Mouse (Mus musculus) lung, embryonic 14.5 days (tissue): ENCODE data around the gene Usp7. TPM values are rescaled to one million over a fixed set of nuclear protein-coding genes. Genes with fewer than 3 reads are reported as not detected.
"Not testable (repeated sequence)": the region's sequence is repeated elsewhere in the genome, so short reads cannot be mapped to it uniquely, and the experiment has no call there.

Source experiments
- ATAC-seq: fragments of 200-750 bp; cut with Nextera tagmentation; 2 replicates; pipeline ENCODE4 v1.8.0; 2017; ENCODE audit warnings: mild to moderate bottlenecking, moderate TSS enrichment, moderate library complexity; ENCODE audit not compliant: insufficient read depth
- DNase-seq: peaks from one replicate; pipeline ENCODE4 v3.0.0-alpha.2; 2015
- H3K27ac ChIP-seq: fragments of 300-500 bp; sonication (generic); 2 replicates; pipeline ENCODE4 v1.5.1; 2014; ENCODE audit warnings: low read depth, mild to moderate bottlenecking, moderate library complexity
- H3K27me3 ChIP-seq: fragments of 300-500 bp; sonication (generic); 2 replicates; pipeline ENCODE4 v1.6.1; 2014; ENCODE audit warnings: low read length, control low read depth; ENCODE audit not compliant: insufficient read depth
- H3K36me3 ChIP-seq: fragments of 300-500 bp; sonication (generic); 2 replicates; pipeline ENCODE4 v1.6.1; 2014; ENCODE audit warnings: control low read depth; ENCODE audit not compliant: insufficient read depth
- H3K4me1 ChIP-seq: fragments of 300-500 bp; sonication (generic); 2 replicates; pipeline ENCODE4 v1.6.1; 2014; ENCODE audit warnings: antibody characterized with exemption, control low read depth; ENCODE audit not compliant: insufficient read depth
- H3K4me2 ChIP-seq: fragments of 300-500 bp; sonication (generic); 2 replicates; pipeline ENCODE4 v1.6.1; 2014; ENCODE audit warnings: mild to moderate bottlenecking
- H3K4me3 ChIP-seq: fragments of 300-500 bp; sonication (generic); 2 replicates; pipeline ENCODE4 v1.5.1; 2014; ENCODE audit warnings: low read depth, low read length
- H3K9ac ChIP-seq: fragments of 300-500 bp; sonication (generic); 2 replicates; pipeline ENCODE4 v1.6.1; 2014
- H3K9me3 ChIP-seq: fragments of 300-500 bp; sonication (generic); 2 replicates; pipeline ENCODE4 v1.6.1; 2016; ENCODE audit warnings: low read depth, low read length, control low read depth
- CTCF ChIP-seq: IDR thresholded peaks from 2 replicates; pipeline ENCODE4 v1.5.1; 2016; ENCODE audit warnings: antibody characterized with exemption, low read depth
- WGBS: fragments of 180-500 bp; shearing (Covaris S2); extraction: QIAGEN DNeasy Blood & Tissue Kit; methylation state at CpG from one replicate; pipeline ENCODE4 v1.1.7; 2014; 5-methylcytosine and 5-hydroxymethylcytosine counted together
- polyA plus RNA-seq: library from polyadenylated mRNA; unstranded; fragments of >200 nt; fragmentation: Nextera tagmentation; extraction: Ambion mirVana; gene quantifications from 2 replicates; pipeline ENCODE4 v1.2.1, GENCODE M21; 2014

Usp7 gene
- polyA plus RNA-seq, 1 experiment from 2014 or later: 49.8 TPM

GRCm38 (mm10) chr16:8781660-8782059 lies 10.4 kb downstream of the Usp7 start:
- no peak for TF ChIP-seq CTCF
- no peak for DNase-seq
- H3K4me1 ChIP-seq: no peaks in the 10 kb centered on the region
- ATAC-seq: no peak
- no peak overlapping the region for H3K27ac ChIP-seq
- no peaks in the 10 kb centered on the region for H3K36me3 ChIP-seq
- WGBS: 76% methylated on average over 2 of the region's 2 CpGs
- no peaks in the 10 kb centered on the region for H3K9me3 ChIP-seq
- no peak overlapping the region for H3K9ac ChIP-seq
- no peak overlapping the region for H3K4me2 ChIP-seq
- H3K4me3 ChIP-seq: no peak overlapping the region
- no peaks in the 10 kb centered on the region for H3K27me3 ChIP-seq

- no peaks in the 10 kb centered on the region for H3K27me3 ChIP-seq
- WGBS: 58% methylated on average over 6 of the region's 6 CpGs
- no peak overlapping the region for H3K27ac ChIP-seq
- TF ChIP-seq CTCF: no peak
- no peaks in the 10 kb centered on the region for H3K4me1 ChIP-seq
- no peak for DNase-seq
- H3K4me3 ChIP-seq: no peak overlapping the region
- no peak overlapping the region for H3K9ac ChIP-seq
- H3K4me2 ChIP-seq: no peak overlapping the region
- no peak for ATAC-seq
- no peaks in the 10 kb centered on the region for H3K9me3 ChIP-seq
- no peaks in the 10 kb centered on the region for H3K36me3 ChIP-seq
Observed at GRCm38 (mm10) chr16:8781191-8781590, 10.9 kb downstream of the Usp7 start.

- no peak for TF ChIP-seq CTCF
- H3K27me3 ChIP-seq: no peaks in the 10 kb centered on the region
- no peak for DNase-seq
- H3K4me2 ChIP-seq: no peak overlapping the region
- H3K4me1 ChIP-seq: no peaks in the 10 kb centered on the region
- H3K9me3 ChIP-seq: no peaks in the 10 kb centered on the region
- WGBS: 56% methylated on average over 3 of the region's 3 CpGs
- H3K36me3 ChIP-seq: no peaks in the 10 kb centered on the region
- H3K9ac ChIP-seq: no peak overlapping the region
- no peak overlapping the region for H3K27ac ChIP-seq
- no peak overlapping the region for H3K4me3 ChIP-seq
- ATAC-seq: no peak
Observed at GRCm38 (mm10) chr16:8780187-8780586, 11.9 kb downstream of the Usp7 start.

- TF ChIP-seq CTCF: no peak
- Histone ChIP-seq H3K4me3 (no peak overlapping the region), H3K4me2 (no peak overlapping the region), H3K27me3 (no peaks in the 10 kb centered on the region), H3K9ac (no peak overlapping the region), H3K9me3 (no peaks in the 10 kb centered on the region), H3K27ac (no peak overlapping the region), H3K4me1 (no peaks in the 10 kb centered on the region), H3K36me3 (no peaks in the 10 kb centered on the region)
- DNase-seq (no peak), ATAC-seq (no peak)
Observed at GRCm38 (mm10) chr16:8778697-8779096, 13.4 kb downstream of the Usp7 start.

- H3K27me3 ChIP-seq: no peaks in the 10 kb centered on the region
- H3K9me3 ChIP-seq: no peaks in the 10 kb centered on the region
- no peak for ATAC-seq
- no peaks in the 10 kb centered on the region for H3K36me3 ChIP-seq
- H3K4me3 ChIP-seq: no peak overlapping the region
- no peak for TF ChIP-seq CTCF
- no peak overlapping the region for H3K4me2 ChIP-seq
- H3K9ac ChIP-seq: no peak overlapping the region
- H3K27ac ChIP-seq: no peak overlapping the region
- 43% methylated on average over 2 of the region's 2 CpGs for WGBS
- no peak for DNase-seq
- H3K4me1 ChIP-seq: no peaks in the 10 kb centered on the region
Observed at GRCm38 (mm10) chr16:8777202-8777601, 14.9 kb downstream of the Usp7 start.

- Histone ChIP-seq H3K27ac (no peak overlapping the region), H3K27me3 (no peaks in the 10 kb centered on the region), H3K9me3 (no peaks in the 10 kb centered on the region), H3K4me1 (no peaks in the 10 kb centered on the region), H3K9ac (no peak overlapping the region), H3K36me3 (no peaks in the 10 kb centered on the region), H3K4me2 (no peak overlapping the region), H3K4me3 (no peak overlapping the region)
- 82% methylated on average over 11 of the region's 11 CpGs for WGBS
- ATAC-seq: no peak
- no peak for TF ChIP-seq CTCF
- DNase-seq: no peak
Observed at GRCm38 (mm10) chr16:8776634-8777033, 15.5 kb downstream of the Usp7 start.

GRCm38 (mm10) chr16:8771086-8771485 lies 21.0 kb downstream of the Usp7 start:
- 45% methylated on average over 4 of the region's 4 CpGs for WGBS
- ATAC-seq (no peak), DNase-seq (no peak)
- 0 out of 2 replicates have a peak, but pooled peaks have one; percentile 14 for TF ChIP-seq CTCF
- no peaks in the 10 kb centered on the region for H3K4me1 ChIP-seq
- no peak overlapping the region for H3K4me2 ChIP-seq
- no peaks in the 10 kb centered on the region for H3K36me3 ChIP-seq
- no peaks in the 10 kb centered on the region for H3K9me3 ChIP-seq
- no peaks in the 10 kb centered on the region for H3K27me3 ChIP-seq
- no peak overlapping the region for H3K4me3 ChIP-seq
- H3K9ac ChIP-seq: no peak overlapping the region
- no peak overlapping the region for H3K27ac ChIP-seq

GRCm38 (mm10) chr16:8770342-8770741 lies 21.8 kb downstream of the Usp7 start:
- not testable (repeated sequence) for ATAC-seq, H3K4me3 ChIP-seq, H3K27ac ChIP-seq, H3K36me3 ChIP-seq, H3K9me3 ChIP-seq, H3K27me3 ChIP-seq, H3K9ac ChIP-seq, H3K4me1 ChIP-seq, H3K4me2 ChIP-seq, DNase-seq
- 42% methylated on average over 8 of the region's 8 CpGs for WGBS
